Comparison of ENCODE assay signal across 8 mouse cellular contexts in genomic region chr2:167685137-167685536, GRCm38 (mm10). TPM values are rescaled to one million over a fixed set of nuclear protein-coding genes. Genes with fewer than 3 reads are reported as not detected.
DNase-seq lines count a peak whose midpoint lies in the region; ATAC-seq and TF ChIP-seq lines count a peak whose summit lies in the region.

No protein-coding gene starts in this region.

- intact Hi-C loops in gastrocnemius, adult 2 months (cut with DNase I): loop anchor here (1.0 to 10.0 kb wide), 2 partner anchors 210 to 330 kb away; partner anchors contain the start of gene Ripor3

- TF ChIP-seq CTCF in gastrocnemius, adult 2 months (IDR thresholded peaks at IDR 0.05): peak; percentile 99

- no peak overlapping the region for H3K4me3 ChIP-seq in gastrocnemius, adult 2 months
- no peak overlapping the region for H3K4me3 ChIP-seq in liver, embryonic 13.5 days (replicated peaks)

- no peaks in the 10 kb centered on the region for H3K9me3 ChIP-seq in liver, embryonic 13.5 days (replicated peaks)

- H3K27ac ChIP-seq in gastrocnemius, adult 2 months: 0 out of 2 replicates have a peak overlapping the region, but pooled peaks have one; percentile 24
- no peak overlapping the region for H3K27ac ChIP-seq in liver, embryonic 13.5 days

- H3K27me3 ChIP-seq in liver, embryonic 13.5 days: peaks cover 28% of the 10 kb centered on the region

- peak; percentile 91 for DNase-seq in 416B (ENCODE audit: low read depth)
- DNase-seq in ZHBTc4 (ENCODE audit: low read depth, low spot score): peak; percentile 92
- peak; percentile 96 to 98 for DNase-seq in cerebellum, postnatal 4 days (ENCODE audit: low spot score in 2 of 2)
- DNase-seq in gastrocnemius, adult 2 months: peak; percentile 94
- peak; percentile 97 for DNase-seq in kidney, postnatal 10 days
- peak; percentile 81 for DNase-seq in liver, embryonic 13.5 days
- peak; percentile 80 for DNase-seq in testis, postnatal 14 days (ENCODE audit: low spot score)

- no peak for ATAC-seq in liver, embryonic 13.5 days (ENCODE audit: low read depth)
- peak; percentile 58 for ATAC-seq in neutrophil, adult 5-6 weeks (ENCODE audit: extremely low read depth, insufficient number of reproducible peaks, low FRiP score, poor library complexity, severe bottlenecking)

- 10% methylated on average over 8 of the region's 8 CpGs for WGBS in liver, embryonic 13.5 days (ENCODE audit: insufficient replicate concordance)

- no peaks in the 10 kb centered on the region for H3K36me3 ChIP-seq in liver, embryonic 13.5 days

- H3K9ac ChIP-seq in liver, embryonic 13.5 days: no peak overlapping the region

- peaks cover 44% of the 10 kb centered on the region for H3K4me1 ChIP-seq in liver, embryonic 13.5 days (replicated peaks)

- H3K4me2 ChIP-seq in liver, embryonic 13.5 days: no peak overlapping the region

RNA-seq across cellular contexts. Expression of gene Cebpb, which starts 3.6 kb away (rescaled TPM):
- 100 to 1,000 TPM; 106 to 181 TPM for total RNA-seq in gastrocnemius, adult 2 months (2021)
- polyA plus RNA-seq in liver, embryonic 13.5 days (2015; fragmentation: Nextera tagmentation; extraction: Ambion mirVana): 6.3 and 7.4 TPM in 2 replicates
- total RNA-seq in neutrophil, adult 5-6 weeks (2017): 160 and 183 TPM in 2 replicates

RNA-seq across cellular contexts. Expression of gene Tmem189, which starts 4.5 kb away (rescaled TPM):
- 10 to 100 TPM; 13.0 to 14.9 TPM for total RNA-seq in gastrocnemius, adult 2 months (2021)
- polyA plus RNA-seq in liver, embryonic 13.5 days (2015; fragmentation: Nextera tagmentation; extraction: Ambion mirVana): 16.1 and 17.1 TPM in 2 replicates
- total RNA-seq in neutrophil, adult 5-6 weeks (2017): 76.0 and 90.2 TPM in 2 replicates

RNA-seq across cellular contexts. Expression of gene Gm20431, which starts 23.8 kb away (rescaled TPM):
- 10 to 100 TPM in 1 of 2 experiments, 1 to 10 TPM in 1; 3.7 to 11.5 TPM for total RNA-seq in gastrocnemius, adult 2 months (2021)
- polyA plus RNA-seq in liver, embryonic 13.5 days (2015; fragmentation: Nextera tagmentation; extraction: Ambion mirVana): 2.9 TPM in 1 of 2 replicates, not detected in the other
- total RNA-seq in neutrophil, adult 5-6 weeks (2017): not detected in 2 replicates

RNA-seq across cellular contexts. Expression of gene Ube2v1, which starts 53.2 kb away (rescaled TPM):
- total RNA-seq in gastrocnemius, adult 2 months (2021): 100 to 1,000 TPM; 170 to 181 TPM
- polyA plus RNA-seq in liver, embryonic 13.5 days (2015; fragmentation: Nextera tagmentation; extraction: Ambion mirVana): 205 and 229 TPM in 2 replicates
- total RNA-seq in neutrophil, adult 5-6 weeks (2017): 55.2 and 67.3 TPM in 2 replicates
